Mouse (Mus musculus) MEL (cell line): Measurements from ENCODE around the gene Cenpi. TPM values are rescaled to one million over a fixed set of nuclear protein-coding genes. Genes with fewer than 3 reads are reported as not detected.

Source experiments
- DNase-seq: peaks from one replicate; pipeline ENCODE4 v3.0.0; 2011; ENCODE audit warnings: low read depth, low spot score
- H3K27ac ChIP-seq: 2 replicates; pipeline ENCODE4 v1.5.1; 2012; ENCODE audit warnings: low read depth, mild to moderate bottlenecking, control low read depth, low read length, moderate library complexity; ENCODE audit not compliant: control insufficient read depth
- H3K27me3 ChIP-seq, 2 experiments: fragments of 150-350 bp in 1 of 2; sonication (generic) in 1 of 2; 2 replicates each; pipeline ENCODE4 v1.6.1; 2012; ENCODE audit warnings: low read length in 2 of 2, mild to moderate bottlenecking in 2 of 2, improper control_type of control experiment in 1 of 2, moderate library complexity in 1 of 2; ENCODE audit not compliant: insufficient read depth in 2 of 2, control insufficient read depth in 1 of 2
- H3K36me3 ChIP-seq, 2 experiments: 2 replicates each; pipeline ENCODE4 v1.6.1; 2012 to 2014; ENCODE audit warnings: low read length in 2 of 2, improper control_type of control experiment in 1 of 2, inconsistent platforms in 1 of 2, mild to moderate bottlenecking in 1 of 2; ENCODE audit not compliant: insufficient read depth in 2 of 2, control insufficient read depth in 1 of 2
- H3K4me1 ChIP-seq, 2 experiments: fragments of 150-350 bp in 1 of 2; sonication (generic) in 1 of 2; 2 replicates each; pipeline ENCODE4 v1.6.1; 2012; ENCODE audit warnings: low read length in 2 of 2, improper control_type of control experiment in 1 of 2, mild to moderate bottlenecking in 1 of 2; ENCODE audit not compliant: insufficient read depth in 2 of 2, control insufficient read depth in 1 of 2
- H3K4me3 ChIP-seq, 2 experiments: fragments of 150-350 bp in 1 of 2; sonication (generic) in 1 of 2; 2 replicates each; pipeline ENCODE4 v1.5.1; 2012; ENCODE audit warnings: low read depth in 2 of 2, low read length in 2 of 2, mild to moderate bottlenecking in 2 of 2, moderate library complexity in 2 of 2, control low read depth in 1 of 2, improper control_type of control experiment in 1 of 2; ENCODE audit not compliant: control insufficient read depth in 1 of 2, insufficient read depth in 1 of 2
- H3K79me2 ChIP-seq: 2 replicates; pipeline ENCODE4 v1.6.1; 2012; ENCODE audit warnings: mild to moderate bottlenecking, low read length, moderate library complexity; ENCODE audit not compliant: control insufficient read depth, poor library complexity, insufficient read depth
- H3K9ac ChIP-seq: 2 replicates; pipeline ENCODE4 v1.6.1; 2012; ENCODE audit warnings: low read depth, mild to moderate bottlenecking, control low read depth, low read length, moderate library complexity; ENCODE audit not compliant: control insufficient read depth, poor library complexity, severe bottlenecking
- H3K9me3 ChIP-seq: fragments of 150-350 bp; sonication (generic); replicated peaks from 2 replicates; pipeline ENCODE4 v1.6.1; 2012; ENCODE audit warnings: mild to moderate bottlenecking, low read length, improper control_type of control experiment, moderate library complexity; ENCODE audit not compliant: insufficient read depth
- CHD1 ChIP-seq: IDR thresholded peaks from 2 replicates; pipeline ENCODE4 v1.6.1; 2012; ENCODE audit warnings: low read depth, mild to moderate bottlenecking, inconsistent platforms, low read length, improper control_type of control experiment
- CHD2 ChIP-seq: IDR thresholded peaks from 2 replicates; pipeline ENCODE4 v1.6.1; 2011; ENCODE audit warnings: low read length, improper control_type of control experiment
- ELF1 ChIP-seq: IDR thresholded peaks from 2 replicates; pipeline ENCODE4 v1.6.1; 2014; ENCODE audit warnings: low read depth, mild to moderate bottlenecking, inconsistent platforms, low read length, improper control_type of control experiment, moderate library complexity
- GATA1 ChIP-seq: IDR thresholded peaks from 2 replicates; pipeline ENCODE4 v1.6.1; 2011; ENCODE audit warnings: low read depth, low read length, improper control_type of control experiment
- HCFC1 ChIP-seq: IDR thresholded peaks from 2 replicates; pipeline ENCODE4 v1.6.1; 2012; ENCODE audit warnings: low read depth, mild to moderate bottlenecking, inconsistent platforms, low read length, improper control_type of control experiment, moderate library complexity
- JUND ChIP-seq: IDR thresholded peaks from 2 replicates; pipeline ENCODE4 v1.6.1; 2011; ENCODE audit warnings: low read depth, mild to moderate bottlenecking, improper control_type of control experiment, low read length
- MAFK ChIP-seq: IDR thresholded peaks from 2 replicates; pipeline ENCODE4 v1.6.1; 2011; ENCODE audit warnings: low read depth, mild to moderate bottlenecking, low read length, improper control_type of control experiment, borderline replicate concordance
- MAX ChIP-seq: IDR thresholded peaks from 2 replicates; pipeline ENCODE4 v1.6.1; 2011; ENCODE audit warnings: low read length, improper control_type of control experiment
- MXI1 ChIP-seq: IDR thresholded peaks from 2 replicates; pipeline ENCODE4 v1.6.1; 2011; ENCODE audit warnings: mild to moderate bottlenecking, low read depth, low read length, improper control_type of control experiment
- MYC ChIP-seq: IDR thresholded peaks from 2 replicates; pipeline ENCODE4 v1.6.1; 2011; ENCODE audit warnings: low read depth, mild to moderate bottlenecking, low read length, improper control_type of control experiment, moderate library complexity
- NELFE ChIP-seq: IDR thresholded peaks from 2 replicates; pipeline ENCODE4 v1.6.1; 2011; ENCODE audit warnings: low read depth, low read length, improper control_type of control experiment
- NRF1 ChIP-seq: IDR thresholded peaks from 2 replicates; pipeline ENCODE4 v1.6.1; 2014; ENCODE audit warnings: low read depth, mild to moderate bottlenecking, inconsistent platforms, low read length, improper control_type of control experiment, moderate library complexity; ENCODE audit not compliant: poor library complexity, insufficient read depth, severe bottlenecking
- POLR2A ChIP-seq, 2 experiments: IDR thresholded peaks; 2 replicates each; pipeline ENCODE4 v1.6.1; 2011 to 2012; ENCODE audit warnings: low read length in 2 of 2, mild to moderate bottlenecking in 2 of 2, control low read depth in 1 of 2, improper control_type of control experiment in 1 of 2, low read depth in 1 of 2, moderate library complexity in 1 of 2; ENCODE audit not compliant: control insufficient read depth in 1 of 2, insufficient read depth in 1 of 2, poor library complexity in 1 of 2
- POLR2AphosphoS2 ChIP-seq: IDR thresholded peaks from 2 replicates; pipeline ENCODE4 v1.6.1; 2011; ENCODE audit warnings: low read length, improper control_type of control experiment
- RAD21 ChIP-seq: IDR thresholded peaks from 2 replicates; pipeline ENCODE4 v1.6.1; 2011; ENCODE audit warnings: mild to moderate bottlenecking, low read depth, low read length, improper control_type of control experiment
- RCOR1 ChIP-seq: IDR thresholded peaks from 2 replicates; pipeline ENCODE4 v1.6.1; 2012; ENCODE audit warnings: low read depth, mild to moderate bottlenecking, inconsistent platforms, low read length, improper control_type of control experiment
- TBP ChIP-seq: IDR thresholded peaks from 2 replicates; pipeline ENCODE4 v1.8.0; 2011; ENCODE audit warnings: low read depth, low read length, improper control_type of control experiment
- USF1 ChIP-seq: IDR thresholded peaks from 2 replicates; pipeline ENCODE4 v1.6.1; 2014; ENCODE audit warnings: low read depth, mild to moderate bottlenecking, inconsistent platforms, low read length, improper control_type of control experiment, moderate library complexity
- ZKSCAN1 ChIP-seq: IDR thresholded peaks from 2 replicates; pipeline ENCODE4 v1.6.1; 2012; ENCODE audit warnings: low read depth, mild to moderate bottlenecking, inconsistent platforms, low read length, improper control_type of control experiment, moderate library complexity
- ZMIZ1 ChIP-seq: IDR thresholded peaks from 2 replicates; pipeline ENCODE4 v1.6.1; 2012; ENCODE audit warnings: low read depth, mild to moderate bottlenecking, inconsistent platforms, low read length, improper control_type of control experiment, moderate library complexity
- ZNF384 ChIP-seq: IDR thresholded peaks from 2 replicates; pipeline ENCODE4 v1.6.1; 2012; ENCODE audit warnings: low read depth, mild to moderate bottlenecking, inconsistent platforms, low read length, improper control_type of control experiment
- polyA plus RNA-seq, 2 experiments: library from polyadenylated mRNA; stranded (reverse) in 1 of 2; unstranded in 1 of 2; fragments of >175 nt in 1 of 2; fragments of >200 nt in 1 of 2; gene quantifications; 2 replicates each; pipeline versions ENCODE4 v1.2.1 to v1.2.4; 2012; ENCODE audit warnings: low replicate concordance in 2 of 2, low read depth in 1 of 2; ENCODE audit not compliant: insufficient read length in 2 of 2, insufficient read depth in 1 of 2, missing spikeins in 1 of 2
- total RNA-seq: library from RNA; depleted of rRNA; stranded (reverse); fragments of 300-350 nt; gene quantifications from 2 replicates; pipeline ENCODE4 v1.2.3, GENCODE M21; 2012

The Cenpi gene
- total and polyA plus RNA-seq, 3 experiments, result 50.8 to 56.3 TPM; not detected in 1

DNA sequence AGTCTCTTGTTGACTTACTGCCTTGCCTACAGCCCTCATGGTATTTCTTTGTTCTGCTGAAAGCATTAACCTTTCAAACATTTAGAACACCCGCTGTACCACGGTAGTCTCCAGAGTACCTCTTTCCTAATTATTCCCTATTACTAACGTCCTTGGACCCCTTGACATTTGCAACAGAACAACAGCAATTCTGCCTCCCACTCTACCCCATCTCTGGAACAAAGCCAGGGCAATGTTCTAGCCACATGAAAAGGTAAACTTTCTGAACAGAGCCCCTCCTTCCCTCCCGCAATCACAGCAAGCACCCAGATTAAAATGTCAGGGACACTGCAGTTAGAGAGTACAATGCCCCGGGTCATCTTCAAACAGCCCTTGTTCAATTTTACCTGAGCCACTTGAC, 46.7 kb upstream of the Cenpi start:
- Histone ChIP-seq H3K9me3 (no peaks in the 10 kb centered on the region), H3K27me3 (no peaks in the 10 kb centered on the region), H3K9ac (no peak overlapping the region), H3K79me2 (no peaks in the 10 kb centered on the region), H3K4me1 (no peaks in the 10 kb centered on the region), H3K4me3 (no peak overlapping the region), H3K36me3 (peaks cover 0 to 12% of the 10 kb centered on the region in 2 experiments; a peak in 2 of 4 replicates), H3K27ac (no peak overlapping the region)
- TF ChIP-seq ZMIZ1, result no peak
- no peak for TF ChIP-seq MYC
- no peak for TF ChIP-seq POLR2AphosphoS2
- no peak for TF ChIP-seq RAD21
- DNase-seq, result no peak

DNA sequence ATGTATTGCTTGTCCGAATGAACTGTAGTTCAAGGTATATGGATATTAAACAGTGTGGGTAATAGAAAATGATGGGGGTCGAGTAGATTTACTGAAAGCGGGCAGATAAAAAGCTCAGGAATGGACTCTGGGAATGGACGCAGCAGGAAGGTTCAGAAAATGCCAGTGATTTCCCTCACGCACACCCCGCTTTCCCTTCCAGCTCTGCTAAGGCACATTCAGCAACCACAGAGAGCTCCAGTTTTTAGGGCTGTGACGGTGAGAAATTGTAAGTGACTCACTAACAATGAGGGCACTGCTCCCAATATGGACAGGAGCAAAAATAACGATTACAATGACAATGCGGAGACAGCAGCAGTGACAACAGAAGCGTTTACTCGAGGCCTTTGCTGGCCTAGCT, 45.8 kb upstream of the Cenpi start:
- H3K27me3 ChIP-seq, result no peaks in the 10 kb centered on the region
- H3K36me3 ChIP-seq, result peaks cover 0 to 19% of the 10 kb centered on the region in 2 experiments; a peak in 2 of 4 replicates
- DNase-seq, result no peak
- H3K79me2 ChIP-seq, result no peaks in the 10 kb centered on the region
- TF ChIP-seq HCFC1, result no peak
- TF ChIP-seq CHD2, result no peak
- TF ChIP-seq USF1, result no peak
- TF ChIP-seq GATA1, result no peak
- no peak for TF ChIP-seq ZMIZ1
- no peak for TF ChIP-seq RCOR1
- TF ChIP-seq ZKSCAN1, result no peak
- TF ChIP-seq ZNF384, result no peak
- TF ChIP-seq MAFK, result no peak
- TF ChIP-seq NRF1, result no peak
- no peak for TF ChIP-seq POLR2A (IDR thresholded peaks at IDR 0.05; ENCODE audit: control insufficient read depth in 1 of 2, insufficient read depth in 1 of 2, low read depth in 1 of 2, low read length in 2 of 2, poor library complexity in 1 of 2)
- no peak for TF ChIP-seq MAX
- TF ChIP-seq RAD21, result no peak
- TF ChIP-seq JUND, result no peak
- no peak for TF ChIP-seq CHD1
- TF ChIP-seq ELF1, result no peak
- no peak for TF ChIP-seq TBP
- TF ChIP-seq NELFE, result no peak
- TF ChIP-seq MXI1, result no peak
- no peak for TF ChIP-seq MYC
- no peaks in the 10 kb centered on the region for H3K9me3 ChIP-seq
- H3K9ac ChIP-seq, result no peak overlapping the region
- no peaks in the 10 kb centered on the region for H3K4me1 ChIP-seq
- no peak overlapping the region for H3K27ac ChIP-seq
- no peak overlapping the region for H3K4me3 ChIP-seq
